Mouse (Mus musculus) gastrocnemius, adult 18-20 months (tissue): ENCODE measurements around the gene Tfap2d. TPM values are rescaled to one million over a fixed set of nuclear protein-coding genes. Genes with fewer than 3 reads are reported as not detected.

ENCODE experiments used
- DNase-seq: peaks from one replicate; pipeline ENCODE4 v3.0.0; 2021; ENCODE audit warnings: low spot score
- long read RNA-seq, 2 experiments: library from polyadenylated mRNA; stranded (forward); transcript quantifications; one replicate each; pipeline ENCODE4 v2.0.0; 2021
- total RNA-seq, 2 experiments: library from RNA; stranded (reverse); gene quantifications; 2 replicates each; pipeline ENCODE4 v1.2.3; 2021

Gene Tfap2d
- not detected for total RNA-seq
- long read RNA-seq, experiment 1, result 0 reads
- long read RNA-seq, experiment 2, result 0 reads

- no peak for DNase-seq
Measured at GRCm38 (mm10) chr1:19102631-19103030, at the start of gene Tfap2d. TSS of gene Tfap2d (plus strand) at chr1:19103022.

GRCm38 (mm10) chr1:19056300-19056699 lies 46.5 kb upstream of the Tfap2d start:
- no peak for DNase-seq

DNA sequence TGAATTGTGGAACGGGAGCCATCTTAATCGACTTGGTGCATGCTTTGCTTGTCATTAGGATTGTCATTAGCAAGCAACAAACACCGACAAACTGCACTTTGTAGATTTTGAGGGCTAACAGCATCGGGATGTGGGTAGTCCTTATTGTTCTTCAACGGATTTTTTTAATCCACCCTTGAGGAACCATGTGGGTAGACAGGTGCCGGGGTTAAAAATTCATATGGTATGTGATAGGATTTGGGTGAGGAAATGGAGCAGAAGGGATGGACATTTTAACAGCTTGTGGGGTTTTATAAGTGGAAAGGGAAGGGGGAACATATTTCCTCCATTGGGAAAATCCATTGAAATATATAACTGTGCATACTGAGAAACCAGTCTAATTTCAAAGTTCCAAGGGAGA lies 46.0 kb upstream of the Tfap2d start:
- no peak for DNase-seq

DNA sequence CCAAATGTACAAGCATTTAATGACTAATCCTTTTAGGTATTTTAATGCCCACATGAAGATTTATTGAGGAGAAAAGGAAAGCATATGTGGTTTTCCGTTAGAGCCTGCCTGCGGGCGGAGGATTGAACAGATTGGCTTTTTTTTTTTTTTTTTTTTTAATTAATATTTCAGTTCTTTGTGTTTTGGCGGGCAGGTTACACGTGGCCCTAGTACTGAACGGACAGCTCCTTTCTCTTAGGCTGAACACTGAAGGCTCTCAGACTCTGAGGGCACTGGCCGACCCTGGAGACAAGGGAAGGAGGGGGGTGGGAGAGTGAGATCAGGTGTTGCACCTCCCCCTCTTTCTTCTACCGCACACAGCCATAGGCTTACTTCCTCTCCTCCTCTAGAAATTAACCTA lies 14.7 kb upstream of the Tfap2d start:
- DNase-seq, result no peak

GRCm38 (mm10) chr1:19096921-19097320 lies 5.9 kb upstream of the Tfap2d start:
- no peak for DNase-seq

DNA sequence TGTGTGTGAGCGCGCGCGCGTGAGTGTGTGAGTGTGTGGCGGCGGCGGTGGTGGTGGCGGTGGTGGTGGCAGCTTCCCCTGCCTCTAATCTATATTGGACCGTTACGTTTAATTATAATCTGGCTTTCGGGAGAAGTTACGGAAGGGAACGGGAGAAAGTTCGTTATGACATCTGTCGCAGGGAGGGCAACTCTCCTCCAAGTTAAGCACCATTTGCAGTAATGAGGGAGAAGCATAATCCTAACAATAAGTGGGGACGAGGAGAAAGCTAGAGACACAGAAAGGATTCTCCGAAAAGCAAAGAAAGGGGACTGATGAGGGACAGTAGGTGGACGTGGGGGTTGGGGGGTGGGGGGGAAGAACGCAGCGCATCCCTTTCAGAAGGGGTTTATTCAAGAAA lies 494 bp downstream of the Tfap2d start:
- no peak for DNase-seq

GRCm38 (mm10) chr1:19103776-19104142 lies 937 bp downstream of the Tfap2d start:
- DNase-seq, result no peak

DNA sequence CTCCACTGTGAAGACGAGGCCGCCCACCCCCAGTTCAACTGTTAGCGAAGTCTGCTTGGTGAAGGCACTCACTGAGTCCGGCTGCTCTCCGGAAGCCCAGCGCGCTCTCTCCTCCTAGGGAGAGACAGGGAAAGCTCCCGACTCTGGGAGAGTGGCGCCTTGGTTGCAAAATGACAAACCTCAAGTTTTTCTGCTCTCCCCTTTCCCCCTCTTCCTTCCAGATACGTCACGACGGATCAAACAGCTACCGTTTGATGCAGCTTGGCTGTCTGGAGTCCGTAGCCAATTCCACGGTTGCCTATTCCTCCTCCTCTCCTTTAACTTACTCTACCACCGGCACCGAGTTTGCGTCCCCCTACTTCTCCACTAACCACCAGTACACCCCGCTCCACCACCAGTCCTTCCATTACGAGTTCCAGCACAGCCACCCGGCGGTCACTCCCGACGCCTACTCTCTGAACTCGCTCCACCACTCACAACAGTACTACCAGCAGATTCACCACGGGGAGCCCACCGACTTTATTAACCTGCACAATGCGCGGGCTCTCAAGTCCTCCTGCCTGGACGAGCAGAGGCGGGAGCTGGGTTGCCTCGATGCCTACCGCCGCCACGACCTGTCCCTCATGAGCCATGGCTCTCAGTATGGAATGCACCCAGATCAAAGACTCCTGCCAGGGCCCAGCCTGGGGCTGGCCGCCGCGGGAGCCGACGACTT lies 1.5 kb downstream of the Tfap2d start:
- DNase-seq, result no peak

DNA sequence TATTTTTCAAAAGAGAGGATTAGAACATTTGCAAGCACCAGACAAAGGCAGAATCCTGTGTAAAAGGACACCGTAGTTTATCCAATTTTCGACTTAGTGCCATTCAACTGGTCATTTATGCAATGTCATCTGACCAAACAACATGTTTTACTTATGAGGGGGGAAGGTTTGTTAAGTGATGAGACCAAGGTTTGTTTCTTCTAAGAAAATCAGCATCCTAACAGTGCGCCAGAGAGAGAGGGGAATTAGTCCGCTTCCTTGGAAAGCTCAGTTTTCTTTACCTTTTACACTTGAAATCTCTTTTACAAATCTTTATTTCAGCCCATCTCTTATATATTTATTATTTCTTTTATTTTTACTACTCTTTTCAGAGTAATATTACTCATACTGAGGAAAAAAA lies 3.6 kb downstream of the Tfap2d start:
- no peak for DNase-seq

DNA sequence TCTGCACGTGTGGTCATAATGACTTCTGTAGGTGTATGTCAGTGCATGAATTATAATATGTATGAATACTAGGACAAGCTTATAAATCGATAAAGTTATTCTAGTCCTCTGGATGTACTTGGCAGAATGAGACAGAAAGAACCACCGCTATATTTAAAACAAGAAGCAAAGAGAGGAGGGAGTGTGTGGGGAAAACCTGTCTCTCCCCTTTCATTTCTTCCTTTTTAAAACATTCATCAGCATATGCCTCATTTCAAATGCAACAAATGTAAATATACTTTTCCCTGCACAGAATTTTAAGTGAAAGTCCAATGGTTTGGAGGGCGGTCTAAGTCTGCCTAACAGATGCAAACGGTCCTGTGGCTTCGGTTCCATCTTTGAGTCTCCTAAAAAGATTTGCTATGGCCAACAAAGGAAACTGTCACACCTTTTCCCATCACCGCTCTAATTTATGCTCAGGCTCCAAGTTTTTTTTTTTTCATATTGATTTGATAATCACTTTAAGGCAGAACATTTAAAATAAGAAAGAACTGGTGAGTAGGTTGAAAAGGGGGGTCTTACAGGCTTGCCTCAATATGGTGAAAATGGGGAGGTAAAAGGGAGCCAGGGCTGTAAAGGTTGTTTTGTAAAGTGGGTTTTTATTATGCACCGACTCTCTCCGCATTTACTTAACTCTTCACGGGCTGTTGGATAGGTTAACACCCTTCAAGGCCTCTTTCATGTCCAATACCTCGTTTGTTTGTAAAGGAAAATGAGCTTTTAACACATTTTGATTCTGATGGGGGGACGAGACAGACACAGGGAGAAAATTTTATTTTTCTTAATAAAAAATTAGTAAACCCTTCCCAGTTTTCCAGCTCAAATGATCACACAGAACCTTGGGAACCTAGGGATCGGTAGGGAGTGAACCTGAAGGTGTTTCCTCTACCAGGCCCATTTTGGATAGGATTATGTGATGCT lies 4.3 kb downstream of the Tfap2d start:
- DNase-seq, result no peak

GRCm38 (mm10) chr1:19107801-19108200 lies 5.0 kb downstream of the Tfap2d start:
- DNase-seq, result no peak

DNA sequence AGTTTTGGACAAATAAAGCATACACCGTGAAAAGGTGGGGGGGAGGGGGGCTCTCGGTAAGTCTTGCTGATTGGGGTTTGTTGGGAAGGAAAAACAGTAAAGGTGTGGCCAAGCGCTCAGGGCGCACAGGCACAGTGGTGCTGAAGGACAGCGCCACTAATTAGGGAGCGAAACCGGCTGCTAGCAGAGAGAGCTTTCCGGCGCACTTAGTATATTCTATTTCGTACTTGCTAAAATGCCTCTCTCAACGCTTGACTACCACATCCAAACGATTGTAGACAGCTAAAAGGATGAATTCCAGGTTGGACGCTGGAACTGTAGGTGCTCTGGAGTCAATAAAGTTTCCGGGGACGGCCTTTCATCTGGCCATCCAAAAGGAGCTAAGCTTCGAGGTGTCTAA lies 6.9 kb downstream of the Tfap2d start:
- DNase-seq, result no peak

DNA sequence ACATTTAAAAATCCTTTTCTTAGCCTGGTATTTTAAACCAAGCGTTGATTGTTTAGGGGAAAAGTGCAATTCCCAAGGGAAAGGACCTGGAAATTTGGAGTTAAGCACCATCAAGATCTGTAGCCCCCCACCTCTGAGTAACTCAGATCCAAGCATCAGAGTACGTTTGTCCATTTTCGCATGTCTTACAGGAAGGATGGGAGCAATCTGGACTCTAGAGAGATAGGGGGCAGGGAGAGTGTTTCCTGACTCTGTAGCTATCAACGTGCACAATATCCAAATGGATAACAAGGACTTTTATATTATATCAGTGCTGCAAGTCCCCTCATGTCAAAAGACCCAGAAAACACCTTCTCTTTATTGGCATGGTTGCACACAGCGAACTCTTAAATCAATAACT lies 7.4 kb downstream of the Tfap2d start:
- no peak for DNase-seq

- DNase-seq, result no peak
Measured at GRCm38 (mm10) chr1:19111020-19111419, 8.2 kb downstream of the Tfap2d start.

- DNase-seq, result no peak
Measured at GRCm38 (mm10) chr1:19178742-19179397, 76.0 kb downstream of the Tfap2d start.

DNA sequence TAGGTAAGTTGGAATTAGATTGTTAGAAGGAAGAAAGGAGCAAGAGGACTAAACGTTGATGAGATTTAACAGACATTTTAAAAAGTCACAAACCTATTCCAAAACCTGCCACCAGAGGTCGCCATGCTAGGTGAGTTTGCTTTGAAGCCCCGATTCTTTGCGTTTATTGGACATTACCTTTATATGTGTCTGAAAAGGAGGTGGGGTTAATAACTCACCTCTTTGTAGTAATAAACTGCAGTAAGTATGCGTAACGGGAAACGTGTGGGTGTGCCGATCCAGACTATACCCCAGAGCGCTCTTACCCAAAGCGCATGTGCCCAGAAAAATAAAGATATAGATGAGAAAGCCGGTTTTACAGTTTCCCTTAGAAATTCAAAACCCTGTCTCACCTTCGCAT lies 102.8 kb downstream of the Tfap2d start:
- no peak for DNase-seq

DNA sequence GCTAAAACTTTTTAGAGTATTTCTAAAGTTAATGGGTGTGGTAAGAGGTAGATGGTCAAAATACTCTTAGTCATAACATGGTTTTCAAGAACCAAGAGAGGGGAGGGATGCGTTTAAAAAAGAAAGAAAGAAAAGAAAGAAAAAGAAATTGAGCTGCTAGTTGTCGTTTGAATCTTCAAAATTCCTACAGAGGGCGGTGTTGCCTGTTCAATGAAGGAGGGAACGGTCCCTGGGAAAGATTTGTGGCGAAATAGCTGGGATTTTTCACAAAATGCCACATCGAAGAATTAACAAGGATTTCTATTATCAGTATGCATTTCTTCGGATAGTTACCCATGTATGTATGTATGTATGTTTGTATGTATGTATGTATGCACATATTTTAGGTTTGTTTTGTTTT lies 103.4 kb downstream of the Tfap2d start:
- no peak for DNase-seq

DNA sequence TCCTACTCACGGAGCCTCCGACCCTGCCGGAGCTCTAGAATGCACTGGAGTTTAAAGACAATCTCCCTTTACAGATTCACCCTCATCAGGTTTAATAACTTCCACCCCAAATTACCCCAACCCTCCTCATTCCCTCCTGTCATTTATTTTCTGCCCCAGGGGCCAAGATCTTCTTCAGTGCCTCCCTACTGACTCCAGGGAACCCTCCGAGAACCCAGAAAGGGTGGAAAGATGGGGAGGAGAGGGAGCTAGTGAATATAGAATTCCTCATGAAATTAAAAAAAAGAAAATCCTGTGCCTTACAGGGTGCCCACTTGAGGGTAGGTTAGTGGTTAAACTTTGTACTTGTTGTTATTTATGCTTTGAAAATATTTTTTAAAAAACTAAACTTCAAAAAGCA lies 104.8 kb downstream of the Tfap2d start:
- DNase-seq, result no peak

GRCm38 (mm10) chr1:19208641-19209358 lies 106.0 kb downstream of the Tfap2d start, which contains the start of gene Tfap2b:
TSS of gene Tfap2b (plus strand) at chr1:19208914.
- no peak for DNase-seq

- no peak for DNase-seq
Measured at GRCm38 (mm10) chr1:19209359-19209745, 106.5 kb downstream of the Tfap2d start.

GRCm38 (mm10) chr1:19209776-19210175 lies 107.0 kb downstream of the Tfap2d start:
- DNase-seq, result no peak
